Mouse (Mus musculus) adipocyte (in vitro differentiated cells): ENCODE measurements at regions not wholly inside any gene's neighbourhood (a gene's known extent, or its start where the extent isn't known, plus 50 kb on each side); places are given as distances from the start of the nearest gene placed in this dataset.

Experiments
- DNase-seq: peaks from one replicate; pipeline ENCODE4 v3.0.0-alpha.2; 2016; ENCODE audit warnings: low spot score

GRCm38 (mm10) chr5:43089941-43090340 is 143.0 kb upstream of the Cpeb2 start:
- DNase-seq, result no peak

- DNase-seq, result no peak
These were observed 139.2 kb upstream of the Cpeb2 start for GRCm38 (mm10) chr5:43093647-43094326.

- DNase-seq, result peak; percentile 33
These were observed 138.6 kb upstream of the Cpeb2 start for GRCm38 (mm10) chr5:43094329-43094898.

DNA sequence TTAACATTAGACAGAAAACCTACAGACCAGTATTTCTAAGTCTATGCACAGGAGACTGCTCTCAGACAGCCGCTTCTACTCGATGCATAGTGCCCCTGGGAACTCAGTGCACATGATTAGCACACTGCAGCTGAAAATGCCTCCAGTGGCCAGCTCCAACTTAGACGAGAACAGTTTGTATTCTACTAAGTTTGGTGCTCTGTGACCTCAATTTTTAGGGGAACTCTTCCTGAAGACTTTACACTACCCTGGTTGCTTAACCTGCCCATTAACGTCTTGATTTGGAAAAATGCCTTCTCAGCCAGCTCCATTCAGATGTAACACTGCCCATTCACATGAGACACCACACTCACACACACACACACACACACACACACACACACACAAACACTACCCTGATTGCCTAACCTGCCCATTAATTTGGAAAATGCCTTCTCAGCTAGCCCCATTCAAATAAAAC is 130.9 kb upstream of the Cpeb2 start:
- peak; percentile 64 for DNase-seq

- DNase-seq, result no peak
These were observed 130.4 kb upstream of the Cpeb2 start for GRCm38 (mm10) chr5:43102590-43102989.

DNA sequence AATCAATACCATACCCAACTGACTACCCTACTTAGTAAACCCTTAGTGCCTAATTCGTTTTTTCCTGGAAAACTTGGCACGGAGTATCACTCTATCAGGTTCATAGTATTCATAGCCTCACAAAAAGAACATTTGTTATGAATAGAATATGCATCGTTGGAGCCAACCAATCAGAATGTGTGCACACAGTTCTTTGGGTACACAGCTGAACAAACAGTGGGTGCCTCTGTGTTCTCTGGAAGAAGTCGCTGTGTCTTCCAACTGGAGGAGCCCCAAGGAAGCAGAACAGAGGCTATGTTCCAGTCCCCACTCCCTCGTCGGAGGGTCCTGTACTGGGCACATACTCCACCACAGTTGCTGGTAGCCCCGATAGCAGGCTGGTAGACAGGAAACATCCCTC is 129.2 kb upstream of the Cpeb2 start:
- DNase-seq, result no peak

DNA sequence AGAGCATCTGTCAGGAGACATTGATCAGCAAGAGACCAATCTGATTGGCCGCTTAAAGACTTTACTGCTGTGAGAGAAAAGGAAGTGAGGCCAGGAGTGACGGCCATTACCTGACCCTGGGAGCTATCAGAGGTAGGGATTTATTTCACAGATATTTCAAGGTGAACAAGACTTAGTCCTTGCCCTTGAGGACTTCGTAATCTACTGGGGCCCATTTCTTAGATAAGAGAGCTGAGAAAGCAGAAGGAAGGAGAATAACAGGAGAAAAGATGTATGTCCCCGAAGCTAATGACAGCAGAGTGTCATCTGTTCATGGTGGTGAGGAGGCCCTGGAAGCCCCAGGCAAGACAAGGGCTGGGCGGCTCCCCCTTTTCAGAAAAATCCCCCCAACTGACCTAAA is 127.4 kb upstream of the Cpeb2 start:
- DNase-seq, result no peak

DNA sequence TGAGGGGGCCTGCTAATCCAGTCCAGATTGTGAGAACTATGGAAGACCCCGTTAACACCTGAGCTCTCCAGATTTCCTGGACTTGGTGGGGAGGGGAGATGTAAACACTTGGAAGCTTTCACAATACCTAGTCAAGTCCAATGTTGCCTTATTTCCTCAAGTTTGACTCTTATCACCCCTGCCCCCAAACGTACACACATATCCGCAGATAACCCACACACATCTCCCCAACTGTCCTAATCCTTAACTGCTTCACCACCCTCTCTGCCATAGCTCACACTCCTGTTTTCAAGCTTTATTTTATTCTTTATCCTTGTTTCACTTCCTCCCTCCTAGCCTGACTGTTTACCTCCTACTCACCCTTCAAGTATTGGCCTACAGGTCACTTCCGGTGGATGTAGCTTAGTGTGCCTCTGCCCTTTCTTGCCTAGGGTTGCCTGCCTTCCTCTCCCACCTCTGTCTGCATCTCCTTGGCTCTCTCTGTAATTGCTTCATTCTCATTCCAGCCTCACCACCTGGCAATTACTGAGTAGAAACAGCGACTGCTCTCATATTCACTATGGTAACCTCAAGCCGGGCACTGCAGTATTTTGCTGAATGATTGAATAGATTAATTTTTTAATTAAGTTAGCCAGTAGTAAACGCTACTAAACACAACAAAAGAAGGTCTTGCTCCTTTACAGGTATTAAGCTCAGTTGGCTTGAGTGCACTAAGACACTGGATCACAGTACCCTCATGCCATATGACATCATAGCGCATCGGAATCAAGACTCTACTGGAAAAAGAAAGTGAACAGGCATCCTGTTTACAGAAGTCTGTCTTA is 125.3 kb upstream of the Cpeb2 start:
- DNase-seq, result no peak

GRCm38 (mm10) chr5:43108260-43108589 is 124.7 kb upstream of the Cpeb2 start:
- DNase-seq, result no peak

- DNase-seq, result no peak
These were observed 122.8 kb upstream of the Cpeb2 start for GRCm38 (mm10) chr5:43110122-43110521.

- DNase-seq, result no peak
These were observed 121.2 kb upstream of the Cpeb2 start for GRCm38 (mm10) chr5:43111740-43112139.

GRCm38 (mm10) chr5:43113405-43114119 is 119.4 kb upstream of the Cpeb2 start:
- peak; percentile 28 for DNase-seq

GRCm38 (mm10) chr5:43115507-43115906 is 117.5 kb upstream of the Cpeb2 start:
- no peak for DNase-seq

DNA sequence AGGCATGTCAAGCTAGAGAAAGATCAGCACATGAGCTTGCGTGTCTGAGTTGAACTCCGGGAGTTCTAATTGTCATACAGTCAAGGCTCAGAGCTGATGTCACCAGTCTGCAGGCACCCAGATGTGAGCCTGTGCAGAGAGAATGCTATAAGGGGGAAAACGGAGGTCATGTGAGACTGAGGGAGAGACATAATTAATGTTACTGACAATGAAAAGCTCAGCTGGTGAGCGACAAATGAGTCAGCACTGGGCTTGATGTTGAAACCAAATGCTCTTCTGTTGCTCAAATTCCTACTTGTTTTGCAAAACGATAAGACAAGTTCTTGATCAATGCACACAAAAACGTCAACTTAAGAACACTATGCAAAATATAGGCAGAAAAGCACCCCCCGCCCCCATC is 116.1 kb upstream of the Cpeb2 start:
- peak; percentile 52 for DNase-seq

DNA sequence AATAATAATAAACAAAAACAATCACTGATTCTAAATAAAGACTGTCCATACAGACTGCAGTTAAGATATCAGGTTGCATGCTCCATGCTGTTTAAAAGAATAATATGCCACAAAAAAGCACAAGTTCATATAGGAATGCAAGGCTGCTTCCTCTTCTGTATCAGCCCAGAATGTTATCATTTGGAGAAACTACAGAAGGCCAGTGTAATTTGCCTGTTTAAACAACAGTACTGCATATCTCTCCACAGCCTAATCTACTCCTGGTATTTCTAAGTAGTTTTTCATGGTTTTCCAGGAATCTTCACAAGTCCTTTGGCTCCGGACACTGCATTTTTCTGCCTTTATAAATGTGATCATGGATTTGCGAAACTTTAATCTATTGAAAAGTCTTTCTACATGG is 111.9 kb upstream of the Cpeb2 start:
- DNase-seq, result no peak

DNA sequence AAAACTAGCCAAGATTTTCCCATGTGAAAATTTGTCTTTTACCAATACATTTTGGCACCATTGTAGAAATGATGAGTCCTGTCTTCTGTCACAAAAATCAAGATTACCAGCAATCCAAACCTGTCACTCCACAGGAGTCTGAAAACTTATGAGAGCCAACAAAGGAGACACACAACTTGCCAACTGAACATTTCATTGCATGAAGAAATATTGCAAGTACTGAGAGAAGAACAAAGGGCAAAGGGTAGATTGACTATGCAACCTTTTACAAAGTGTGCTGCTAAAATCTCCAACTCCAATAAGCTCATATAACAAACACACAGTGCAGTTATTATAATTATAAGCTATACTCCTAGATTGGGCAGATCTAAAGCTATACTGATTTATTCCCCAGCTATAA is 108.7 kb upstream of the Cpeb2 start:
- DNase-seq, result peak; percentile 63

DNA sequence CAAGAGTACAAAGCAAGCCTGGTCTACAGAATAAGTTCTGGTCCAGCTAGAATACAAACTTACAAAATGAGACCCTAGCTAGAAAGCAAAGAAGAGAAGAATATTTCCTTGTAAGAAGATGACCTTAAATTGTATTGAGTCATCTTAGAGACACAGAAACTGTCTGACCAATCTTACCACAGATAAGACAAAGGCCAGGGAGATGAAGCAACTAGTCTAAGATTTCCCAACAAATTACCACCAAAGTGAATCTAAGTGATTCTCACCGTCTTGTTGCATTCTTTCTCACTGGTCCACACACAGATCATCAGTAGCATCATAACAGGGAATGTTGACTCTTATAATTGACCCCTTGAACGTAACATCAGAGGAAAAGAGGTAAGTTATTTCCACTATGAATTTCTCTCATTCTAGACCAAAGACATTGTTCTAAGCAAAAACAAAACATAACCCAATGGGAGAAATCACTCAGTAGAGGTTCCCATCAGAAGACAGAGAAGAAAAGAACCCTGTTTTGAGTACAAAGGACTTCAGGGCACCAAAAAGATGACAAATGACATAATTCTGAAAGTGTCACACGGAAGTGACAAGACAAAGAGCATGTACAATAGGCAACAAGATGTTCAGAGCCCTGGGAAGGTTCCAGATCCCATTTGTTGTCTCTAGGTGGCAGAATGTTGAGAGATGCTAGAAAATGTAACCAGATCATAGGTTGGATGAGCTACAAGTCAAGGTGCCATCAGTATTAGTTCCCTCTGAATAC is 107.0 kb upstream of the Cpeb2 start:
- DNase-seq, result no peak

- DNase-seq, result no peak
These were observed 102.6 kb upstream of the Cpeb2 start for GRCm38 (mm10) chr5:43130377-43130776.

DNA sequence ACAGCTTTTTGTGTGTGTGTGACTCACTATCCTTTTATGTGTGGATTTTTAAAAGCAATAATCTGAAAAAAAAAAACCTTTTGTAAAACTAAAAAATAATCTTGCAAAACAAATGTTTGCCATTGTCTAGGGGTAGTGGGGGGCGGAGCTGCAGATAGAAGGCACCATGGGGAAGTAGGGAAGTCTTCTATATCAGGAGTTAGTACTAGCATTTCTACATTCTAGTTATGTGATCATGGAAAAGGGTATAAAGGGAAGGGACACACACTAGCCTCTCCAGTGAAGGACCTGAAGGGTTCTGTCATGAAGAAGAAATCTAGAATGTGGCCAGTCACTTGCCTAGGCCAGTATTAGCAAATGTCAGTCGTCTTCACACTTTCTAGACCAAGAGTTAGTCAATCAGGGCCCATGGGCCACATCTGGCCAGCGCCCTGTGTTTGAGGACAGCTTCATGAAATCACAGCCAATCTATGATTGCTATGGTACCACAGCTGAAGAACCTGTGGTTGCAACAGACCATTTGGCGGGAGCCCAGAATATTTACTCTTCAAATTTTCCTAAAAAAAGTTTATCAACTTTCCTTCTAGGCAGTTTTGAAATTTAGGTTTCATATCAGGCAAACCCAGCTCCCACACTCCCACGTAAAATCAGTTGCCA is 101.9 kb upstream of the Cpeb2 start:
- peak; percentile 79 for DNase-seq

- peak; percentile 73 for DNase-seq
These were observed 99.3 kb upstream of the Cpeb2 start for GRCm38 (mm10) chr5:43133672-43134071.

GRCm38 (mm10) chr5:43136142-43136541 is 96.8 kb upstream of the Cpeb2 start:
- DNase-seq, result no peak
